Mouse (Mus musculus) right cerebral cortex, adult 18-20 months (tissue): ENCODE data around the gene Tut1.
"Not testable (repeated sequence)": the region's sequence is repeated elsewhere in the genome, so short reads cannot be mapped to it uniquely, and the experiment has no call there.

Experiments
- DNase-seq: peaks from one replicate; pipeline ENCODE4 v3.0.0; 2022; ENCODE audit warnings: mixed read lengths

The Tut1 gene

DNA sequence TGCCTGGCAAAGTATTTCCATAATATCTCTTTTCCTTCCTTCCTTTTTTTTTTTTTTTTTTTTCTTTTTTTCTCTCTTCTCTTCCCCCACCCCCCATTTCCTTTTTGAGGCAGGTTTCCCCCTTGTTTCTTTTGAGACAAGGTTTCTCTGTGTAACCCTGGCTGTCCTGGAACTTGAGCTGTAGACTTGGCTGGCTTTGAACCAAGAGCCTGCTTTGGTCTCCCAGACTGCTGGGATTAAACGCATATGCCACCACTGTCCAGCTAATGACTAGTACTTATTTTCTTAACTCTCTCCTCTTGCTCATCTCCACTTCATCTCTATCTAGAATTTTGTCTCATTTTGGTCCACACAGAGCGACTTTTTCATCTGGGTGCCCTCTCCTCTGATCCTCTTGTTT, 10.6 kb upstream of the Tut1 start:
- no peak for DNase-seq

DNA sequence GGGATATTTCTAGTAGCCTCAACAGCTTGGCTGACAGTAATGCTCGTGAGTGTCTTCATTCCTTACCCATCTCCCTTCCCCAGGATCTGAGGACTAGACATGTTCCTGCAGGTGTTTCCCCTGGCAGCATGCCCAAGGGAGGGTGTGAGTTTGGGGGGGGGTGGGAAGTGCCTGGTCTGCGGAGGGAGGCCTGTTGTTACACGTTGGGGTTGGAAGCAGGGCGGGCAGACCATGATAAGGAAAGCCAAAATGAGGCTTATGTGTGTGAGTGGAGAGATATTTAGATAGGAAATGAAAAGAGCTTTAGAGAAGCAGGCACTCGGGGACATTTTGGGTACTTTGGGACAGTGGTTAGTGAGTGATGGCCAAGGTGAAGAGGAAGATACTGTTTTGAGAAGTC, 9.6 kb upstream of the Tut1 start:
- no peak for DNase-seq

DNA sequence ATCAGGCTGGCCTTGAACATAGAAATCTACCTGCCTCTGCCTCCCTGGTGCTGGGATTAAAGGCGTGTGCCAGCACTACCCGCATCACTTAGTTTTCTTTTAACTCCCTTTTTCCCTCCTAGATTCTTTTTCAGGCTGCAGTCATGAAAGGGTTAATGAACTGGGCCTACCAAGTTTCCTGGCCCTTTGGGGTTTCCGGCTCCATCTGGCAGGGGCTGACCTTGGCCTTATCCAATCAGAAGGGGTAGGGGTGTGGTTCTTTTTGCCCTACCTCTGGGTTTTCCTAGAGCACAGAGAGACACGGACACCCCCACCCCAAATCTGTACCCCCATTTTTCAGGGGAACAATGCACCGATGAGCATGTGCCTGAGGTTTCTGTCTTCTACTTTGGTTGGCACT, 8.9 kb upstream of the Tut1 start:
- DNase-seq: no peak

DNA sequence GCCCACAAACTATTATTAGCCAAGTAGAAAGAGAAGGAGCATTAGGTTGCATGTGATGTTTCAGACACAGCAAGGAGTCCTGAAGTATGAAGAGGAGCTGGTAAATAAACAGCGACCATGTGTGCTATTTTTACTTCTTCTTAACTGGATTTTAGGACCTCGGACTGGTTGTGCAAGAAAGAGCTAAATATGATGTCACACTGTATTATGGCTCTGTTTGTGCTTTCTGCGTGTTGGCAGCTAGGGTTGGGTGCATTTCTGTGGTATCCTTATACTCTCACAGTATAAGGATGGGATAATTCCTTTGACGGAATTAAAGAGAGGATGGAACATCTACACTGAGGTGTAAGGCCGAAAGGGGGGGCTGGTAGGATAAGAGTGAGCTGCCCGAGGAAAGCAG, 8.4 kb upstream of the Tut1 start:
- DNase-seq: no peak

DNA sequence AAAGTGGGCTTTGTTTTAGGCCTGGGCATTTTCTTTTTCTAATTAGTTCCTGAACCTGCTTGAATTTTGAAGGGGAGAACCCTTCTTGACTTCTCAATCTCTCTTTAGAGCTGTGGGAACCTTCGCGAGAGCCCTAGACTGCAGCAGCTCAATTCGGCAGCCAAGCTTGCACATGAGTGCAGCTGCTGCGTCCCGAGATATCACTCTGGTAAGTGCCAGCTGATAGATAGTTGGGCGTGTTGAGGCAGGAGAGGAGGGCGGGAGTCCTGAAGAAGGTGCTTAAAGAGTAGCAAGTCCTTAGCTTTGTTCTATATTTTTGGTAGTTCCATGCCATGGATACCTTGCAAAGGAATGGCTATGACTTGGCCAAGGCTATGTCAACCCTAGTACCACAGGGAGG, 6.7 kb upstream of the Tut1 start:
- DNase-seq: no peak

DNA sequence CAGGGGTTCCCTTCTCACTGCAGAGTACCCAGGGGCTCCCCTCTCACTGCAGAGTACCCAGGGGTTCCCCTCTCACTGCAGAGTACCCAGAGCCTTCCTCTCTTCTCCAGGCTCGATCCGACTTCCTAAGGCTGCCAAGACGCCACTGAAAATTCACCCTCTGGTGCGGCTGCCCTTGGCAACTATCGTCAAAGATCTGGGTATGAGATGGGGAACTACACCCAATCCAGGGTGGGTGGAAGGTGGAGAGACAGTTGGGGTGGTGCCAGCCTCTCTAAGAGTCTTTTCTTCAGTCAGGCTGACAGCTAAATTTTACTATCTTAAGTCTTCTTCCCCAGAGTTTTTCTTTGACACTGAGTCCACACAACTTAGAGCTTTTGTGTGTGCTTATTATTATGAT, 3.5 kb upstream of the Tut1 start:
- DNase-seq: no peak

DNA sequence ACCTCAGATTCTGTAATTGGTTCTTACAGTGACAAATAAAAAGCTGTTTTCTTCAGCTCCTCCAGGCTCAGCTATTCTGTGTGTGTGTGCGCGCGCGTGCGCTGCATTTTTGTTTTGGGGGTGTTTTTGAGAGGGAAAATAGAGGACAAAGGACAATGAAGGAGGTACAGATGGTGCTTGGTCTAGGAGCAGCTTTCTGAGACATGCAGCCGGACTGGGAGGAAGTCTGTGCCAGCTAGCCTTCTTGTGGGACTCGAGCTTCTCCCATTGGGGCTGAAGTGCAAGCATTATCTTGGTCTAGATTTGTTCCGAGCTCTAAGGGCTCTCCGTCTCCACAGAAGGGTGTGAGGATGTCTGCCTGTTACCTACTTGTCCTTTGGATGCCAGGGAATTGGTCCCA, 1.4 kb upstream of the Tut1 start:
- DNase-seq: no peak

DNA sequence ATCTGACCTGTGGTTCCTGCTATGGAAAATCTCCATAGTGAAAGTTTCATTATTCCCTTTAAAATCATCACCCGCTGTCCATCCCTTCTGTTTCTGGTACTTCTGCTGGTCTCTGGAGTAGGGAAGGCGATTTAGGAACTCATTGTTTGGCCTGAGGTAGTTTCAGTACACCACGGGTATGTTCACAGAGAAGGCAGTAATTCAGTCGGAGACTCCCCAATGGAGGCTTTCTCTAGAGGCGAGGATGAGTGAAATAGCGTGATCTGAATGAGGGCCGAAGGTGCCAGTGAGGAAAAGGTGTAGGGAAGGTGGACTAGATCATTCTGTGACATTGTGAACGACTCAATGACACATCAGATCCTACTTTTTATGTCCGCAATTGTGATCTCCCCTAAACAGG, 524 bp downstream of the Tut1 start:
- DNase-seq: no peak

DNA sequence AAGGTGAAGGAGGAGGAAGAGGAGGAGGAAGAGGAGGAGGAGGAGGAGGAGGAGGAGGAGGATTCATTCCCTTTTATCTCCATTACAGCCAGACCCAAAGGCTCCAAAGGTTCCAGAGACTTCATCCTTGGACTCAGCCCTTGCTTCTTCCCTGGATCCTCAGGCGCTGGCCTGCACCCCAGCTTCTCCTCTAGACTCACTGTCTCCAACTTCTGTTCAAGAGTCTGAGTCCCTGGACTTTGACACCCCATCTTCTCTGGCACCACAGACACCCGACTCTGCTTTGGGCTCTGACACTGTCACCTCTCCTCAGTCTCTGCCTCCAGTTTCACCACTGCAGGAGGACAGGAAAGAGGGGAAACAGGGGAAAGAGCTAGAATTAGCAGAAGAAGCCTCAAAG, 8.6 kb downstream of the Tut1 start:
- DNase-seq: no peak

DNA sequence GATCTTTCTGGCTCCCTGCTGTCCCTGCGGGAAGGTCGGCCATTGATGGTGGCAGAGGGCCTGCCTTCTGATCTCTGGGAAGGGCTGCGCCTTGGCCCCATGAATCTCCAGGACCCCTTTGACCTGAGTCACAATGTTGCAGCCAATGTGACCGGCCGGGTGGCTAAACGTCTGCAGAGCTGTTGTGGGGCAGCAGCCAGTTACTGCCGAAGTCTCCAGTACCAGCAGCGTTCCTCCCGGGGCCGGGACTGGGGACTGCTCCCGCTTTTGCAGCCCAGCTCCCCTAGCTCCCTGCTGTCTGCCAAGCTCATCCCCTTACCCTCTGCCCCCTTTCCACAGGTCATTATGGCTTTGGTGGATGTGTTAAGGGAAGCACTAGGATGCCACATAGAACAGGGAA, 11.4 kb downstream of the Tut1 start:
- no peak for DNase-seq

DNA sequence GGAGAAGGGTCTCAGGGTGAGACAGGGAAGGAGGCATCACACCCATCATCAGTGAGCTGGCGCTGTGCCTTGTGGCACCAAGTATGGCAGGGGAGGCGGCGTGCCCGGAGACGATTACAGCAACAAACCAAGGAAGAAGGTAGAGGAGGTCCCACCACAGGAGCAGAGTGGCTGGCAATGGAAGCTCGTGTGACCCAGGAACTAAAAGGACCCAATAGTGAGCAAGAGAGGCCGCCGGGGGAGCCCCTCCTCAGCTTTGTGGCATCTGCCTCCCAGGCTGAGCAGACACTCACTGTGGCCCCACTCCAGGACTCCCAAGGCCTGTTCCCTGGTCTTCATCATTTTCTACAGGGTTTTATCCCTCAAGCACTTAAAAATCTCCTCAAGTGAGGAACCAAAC, 12.1 kb downstream of the Tut1 start:
- no peak for DNase-seq

DNA sequence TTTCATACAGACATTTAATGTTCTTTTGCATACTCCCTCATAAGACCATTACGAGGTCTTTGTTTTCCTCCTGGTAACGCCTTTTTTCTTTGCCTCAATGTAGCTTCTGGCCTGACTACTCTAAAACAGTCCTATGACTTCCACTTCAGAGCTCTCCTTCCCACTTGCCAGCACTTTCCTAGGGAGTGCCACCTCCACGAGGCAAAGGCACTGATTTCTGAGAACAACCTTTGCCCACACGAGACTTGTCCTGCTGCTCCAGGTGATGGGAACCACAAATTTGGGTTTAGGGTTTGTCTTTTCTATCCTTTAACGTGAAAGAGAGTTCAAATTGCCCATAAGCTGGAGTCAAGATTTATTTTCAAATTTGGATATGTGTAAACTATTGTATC, 12.5 kb downstream of the Tut1 start:
- no peak for DNase-seq

DNA sequence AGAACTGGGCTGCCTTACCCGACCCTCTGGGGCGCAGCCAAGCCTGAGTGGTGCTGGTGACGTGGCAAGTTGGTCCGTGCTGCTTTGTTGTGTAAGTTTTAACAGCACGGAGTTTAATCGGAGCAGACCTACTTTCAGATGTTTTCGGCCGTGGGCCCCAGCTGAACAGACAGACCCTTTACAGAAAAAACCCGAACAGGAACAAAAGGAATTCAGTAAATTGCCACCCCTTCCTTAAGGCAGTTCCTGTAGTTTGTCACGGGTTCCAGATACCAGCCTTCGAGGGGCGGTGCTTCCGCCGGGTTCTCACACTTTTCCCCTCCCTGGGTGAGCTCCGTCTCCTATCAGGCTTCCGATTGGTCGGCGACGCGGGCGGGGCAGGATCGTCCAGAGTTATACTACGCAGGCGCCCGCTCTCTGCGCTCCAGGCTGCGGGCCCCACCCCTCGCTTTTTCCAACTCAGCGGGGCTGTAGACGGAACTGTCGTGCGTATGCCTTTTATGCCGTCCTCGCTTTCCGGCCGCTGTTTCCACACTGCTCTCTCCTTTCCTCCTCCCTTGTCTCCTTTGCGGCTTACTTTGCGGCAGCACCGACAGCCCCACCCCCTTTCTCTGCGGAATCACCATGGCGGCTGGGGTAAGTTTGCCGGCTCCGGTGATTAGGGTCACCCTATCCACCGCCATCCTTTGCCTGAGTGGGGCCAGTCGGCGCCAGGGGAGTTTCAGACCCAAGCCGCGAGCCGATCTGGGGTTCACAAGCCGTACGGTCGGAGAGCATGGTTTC, 13.1 kb downstream of the Tut1 start, which contains the start of gene Eef1g:
TSS of gene Eef1g (plus strand) at position 452 of the 783 bp plus-strand sequence.
- DNase-seq: peak; percentile 100

DNA sequence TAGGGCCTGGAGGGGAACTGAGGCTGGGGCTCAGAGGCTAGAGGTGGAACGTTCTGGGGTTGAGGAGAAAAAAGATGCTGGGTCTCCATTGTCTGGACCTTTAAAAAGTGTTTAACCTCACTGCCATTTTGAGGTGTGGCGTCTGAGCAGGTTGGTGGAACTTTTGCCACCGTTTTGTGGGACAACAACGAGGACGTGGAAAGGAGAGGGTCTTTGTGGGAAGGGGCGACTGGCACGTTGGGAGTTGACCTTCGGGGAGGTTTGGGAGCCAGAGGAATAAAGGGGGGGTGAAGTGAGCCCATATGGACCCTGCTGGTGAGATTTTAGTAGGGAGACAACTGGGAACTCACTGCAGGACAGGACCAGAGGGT, 13.7 kb downstream of the Tut1 start:
- no peak for DNase-seq

DNA sequence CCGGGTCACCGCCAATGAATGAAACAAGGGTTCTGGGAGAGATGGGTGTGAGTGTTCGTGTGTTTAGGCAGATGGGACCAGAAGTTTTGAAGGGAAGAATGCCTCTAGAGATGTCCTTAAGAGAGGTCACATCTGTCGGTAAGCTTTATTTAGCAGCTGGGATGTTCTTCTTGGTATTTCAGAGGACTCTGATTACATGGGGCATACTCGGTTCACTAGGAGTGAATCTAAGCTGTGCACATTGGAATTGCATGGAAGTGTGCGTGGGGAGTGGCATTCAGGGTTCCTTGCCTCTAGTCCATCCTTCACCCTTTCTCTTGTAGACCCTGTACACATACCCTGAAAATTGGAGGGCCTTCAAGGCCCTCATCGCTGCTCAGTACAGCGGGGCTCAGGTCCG, 14.2 kb downstream of the Tut1 start:
- no peak for DNase-seq

DNA sequence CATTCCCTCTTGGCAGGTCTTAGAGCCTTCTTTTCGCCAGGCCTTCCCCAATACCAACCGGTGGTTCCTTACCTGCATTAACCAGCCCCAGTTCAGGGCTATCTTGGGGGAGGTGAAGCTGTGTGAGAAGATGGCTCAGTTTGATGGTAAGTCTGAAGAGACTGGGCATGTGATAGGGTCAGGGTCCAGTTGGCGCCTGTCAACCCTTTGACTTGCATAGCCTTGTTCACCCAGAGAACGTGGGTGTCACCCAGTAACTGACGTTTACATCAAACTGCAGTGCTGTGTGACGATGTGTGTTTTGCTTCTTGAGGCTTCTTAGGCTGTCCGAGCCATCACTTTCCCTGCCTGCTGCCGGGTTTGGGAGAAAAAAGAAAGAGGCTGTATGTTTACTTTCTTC, 18.8 kb downstream of the Tut1 start:
- DNase-seq: not testable (repeated sequence)

DNA sequence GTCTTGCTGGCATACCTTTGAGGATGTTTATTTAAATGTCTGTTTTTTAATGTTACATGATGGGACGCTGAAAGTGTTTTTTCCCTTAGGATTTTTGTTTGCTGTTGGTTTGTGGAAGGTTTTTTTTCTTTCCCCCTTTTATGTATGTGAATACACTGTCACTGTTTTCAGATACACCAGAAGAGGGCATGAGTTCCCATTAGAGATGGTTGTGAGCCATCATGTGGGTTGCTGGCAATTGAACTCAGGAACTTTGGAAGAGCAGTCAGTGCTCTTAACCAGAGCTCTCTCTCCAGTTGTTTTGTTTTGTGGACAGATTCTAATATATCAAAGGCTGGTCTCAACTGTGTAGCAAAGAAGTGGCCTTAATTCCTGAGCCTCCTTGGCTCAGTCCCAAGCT, 21.0 kb downstream of the Tut1 start:
- DNase-seq: no peak

DNA sequence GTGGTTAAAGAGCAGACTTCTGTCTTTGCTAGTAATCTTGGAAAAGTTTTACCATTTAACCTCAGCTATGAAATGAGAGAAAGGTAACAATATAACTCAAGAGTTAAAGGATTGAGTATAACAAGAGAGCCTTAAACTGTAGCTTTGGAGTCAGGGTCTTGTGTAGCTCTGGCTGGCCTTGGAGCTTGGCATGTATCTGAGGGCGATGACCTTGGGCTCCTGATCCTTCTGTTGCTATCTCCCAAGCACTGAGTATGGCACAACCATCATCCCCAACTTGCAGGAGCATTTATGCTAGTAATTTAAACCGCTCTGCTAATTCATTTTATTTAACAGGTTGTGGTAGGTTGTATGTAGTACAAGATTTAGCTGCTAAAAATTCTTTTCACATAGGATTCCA, 21.8 kb downstream of the Tut1 start:
- no peak for DNase-seq

DNA sequence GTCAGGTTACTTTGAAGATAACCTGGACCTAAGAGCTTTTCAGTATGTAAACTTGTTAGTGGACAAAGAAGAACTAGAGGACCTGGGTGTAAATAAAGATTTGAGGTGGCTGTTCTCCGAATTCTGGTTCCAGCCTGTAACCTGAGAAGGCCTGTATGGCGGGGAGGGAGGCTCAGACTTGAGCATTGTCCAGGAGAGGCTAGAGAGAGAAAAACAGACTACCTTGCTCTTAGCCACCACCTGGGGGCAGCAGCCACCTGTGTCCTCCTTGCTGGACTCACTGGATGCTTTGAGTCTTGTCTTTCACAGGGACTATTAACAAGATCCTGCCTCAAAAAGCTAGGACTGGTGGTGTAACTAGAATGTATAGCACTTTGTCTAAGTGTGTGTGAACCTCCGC, 22.9 kb downstream of the Tut1 start:
- DNase-seq: no peak

DNA sequence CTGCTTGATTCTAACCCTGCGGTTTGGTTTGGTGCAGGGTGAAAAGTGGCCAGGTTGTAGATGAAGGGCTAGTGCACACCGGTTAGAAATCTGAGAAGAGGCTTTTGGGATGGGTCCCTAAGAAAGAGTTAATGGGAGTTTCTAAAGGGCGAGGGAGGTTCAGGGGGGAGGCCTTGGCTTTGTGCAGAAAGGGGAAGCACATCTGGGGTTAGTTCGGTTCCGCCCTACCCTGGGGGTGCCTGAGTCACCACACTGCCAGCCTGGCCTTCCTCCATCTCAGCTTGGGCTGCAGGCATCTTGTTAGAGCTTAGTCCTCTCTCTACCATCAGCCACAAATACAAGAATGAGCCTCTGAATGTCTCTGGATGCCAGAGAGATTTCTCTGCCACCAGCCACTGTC, 27.1 kb downstream of the Tut1 start:
- DNase-seq: no peak

DNA sequence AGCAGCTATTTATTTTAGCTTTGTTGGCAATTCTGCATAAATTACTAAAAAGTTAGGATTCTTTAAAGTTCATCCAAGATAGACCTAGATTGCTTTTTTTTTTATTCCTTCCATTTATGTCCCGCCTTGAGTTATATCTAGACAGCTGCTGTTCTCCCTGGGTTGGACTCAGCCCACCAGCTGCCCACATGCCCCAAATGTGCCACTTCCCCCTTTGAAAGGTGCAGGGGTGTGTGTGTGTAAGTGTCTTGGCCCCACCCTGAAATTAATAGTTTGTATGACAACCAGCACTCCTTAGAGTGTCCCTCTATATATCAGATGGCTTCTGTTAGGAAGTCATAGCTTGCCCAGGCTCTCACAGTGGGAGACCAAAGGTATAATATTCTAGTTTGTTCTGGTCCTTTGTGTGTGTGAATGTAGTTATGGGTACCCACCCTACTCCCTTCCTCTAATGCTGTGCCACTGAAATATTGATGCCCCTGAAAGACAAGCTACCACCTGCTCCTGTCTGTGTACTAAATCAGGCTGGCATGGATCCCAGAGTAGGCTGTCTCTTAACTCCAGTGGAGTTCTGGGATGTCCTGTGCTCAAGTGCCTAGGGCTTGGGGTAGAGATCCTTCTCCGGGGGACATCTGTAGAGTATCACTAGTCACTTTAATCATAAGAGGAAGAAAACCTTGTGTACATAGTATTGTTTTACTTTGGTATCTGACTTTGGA, 28.0 kb downstream of the Tut1 start:
- no peak for DNase-seq

DNA sequence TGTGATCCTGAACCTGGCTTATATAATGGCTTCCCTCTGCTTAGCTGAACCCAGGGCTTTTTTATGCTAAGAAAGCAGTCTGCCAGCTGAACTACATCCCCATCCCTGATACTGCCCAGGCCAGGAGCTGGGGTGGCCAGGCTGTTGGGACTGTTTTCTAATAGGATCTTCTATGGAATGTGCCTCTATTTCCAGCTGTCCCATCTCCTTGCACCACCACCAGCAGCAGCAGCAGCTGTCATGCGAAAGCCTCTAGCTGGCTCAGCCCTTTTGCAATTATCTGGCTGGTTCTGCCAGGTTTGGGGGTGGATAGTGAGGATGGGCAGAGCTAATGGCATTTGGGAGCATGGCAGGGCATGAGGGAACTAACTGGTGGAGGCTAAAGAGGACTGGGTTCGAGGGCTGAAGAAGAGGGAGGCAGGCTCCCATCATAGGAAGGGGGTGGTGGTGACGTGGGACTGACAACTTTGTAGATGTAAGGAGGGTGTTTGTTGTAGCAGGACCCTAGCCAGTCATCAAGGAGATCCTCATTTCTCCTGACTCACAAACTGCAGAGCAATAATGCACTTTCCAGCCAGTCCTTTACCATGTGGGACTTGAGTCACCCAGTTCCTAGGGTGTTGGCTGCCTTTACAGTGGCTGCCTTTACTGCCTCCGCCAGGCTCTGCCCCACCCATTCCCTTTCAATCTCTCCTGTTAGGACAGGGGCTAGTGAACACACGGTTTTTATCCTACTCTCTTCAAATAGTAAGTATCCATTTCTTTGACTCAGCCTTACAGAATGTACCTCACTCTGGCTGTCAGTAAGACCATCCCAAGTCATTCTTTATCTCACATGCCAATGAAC, 28.9 kb downstream of the Tut1 start:
- DNase-seq: no peak

DNA sequence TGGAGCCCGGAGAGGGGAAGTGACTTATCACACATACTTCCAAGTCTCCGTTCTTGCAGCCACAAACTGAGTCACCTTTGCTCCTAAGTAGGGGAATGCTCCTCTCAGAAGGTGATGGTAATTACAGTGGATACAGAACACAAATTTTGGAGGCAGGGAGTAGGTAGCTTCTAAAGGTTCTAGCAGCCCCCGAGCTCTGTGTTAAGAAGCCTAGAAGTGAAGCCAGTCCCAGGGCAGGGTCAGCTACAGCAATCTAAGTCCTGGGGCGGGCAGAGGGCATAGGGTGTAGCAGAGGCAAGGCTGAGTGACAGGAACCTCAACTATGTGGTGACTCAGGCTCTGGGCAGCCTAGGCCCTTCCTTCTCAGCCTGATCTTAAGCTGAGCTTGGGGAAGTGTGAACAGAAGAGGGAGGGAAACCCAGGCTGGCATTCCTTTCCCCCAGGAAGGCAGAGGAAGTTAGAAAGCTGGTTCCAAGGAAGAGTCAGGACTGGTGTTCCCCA, 29.6 kb downstream of the Tut1 start:
- no peak for DNase-seq
